Mouse (Mus musculus) heart, embryonic 16.5 days (tissue): ENCODE measurements around the gene Rimbp3. TPM values are rescaled to one million over a fixed set of nuclear protein-coding genes. Genes with fewer than 3 reads are reported as not detected.

Experiments
- ATAC-seq: fragments of 200-750 bp; cut with Nextera tagmentation; replicated peaks from 2 replicates; pipeline ENCODE4 v1.8.0; 2017; ENCODE audit warnings: moderate number of reproducible peaks; ENCODE audit not compliant: insufficient read depth, low FRiP score; ENCODE audit errors: extremely low read depth
- H3K27ac ChIP-seq: fragments of 300-500 bp; sonication (generic); 2 replicates; pipeline ENCODE4 v1.5.1; 2014; ENCODE audit warnings: mild to moderate bottlenecking, low read length, control low read depth, moderate library complexity
- H3K27me3 ChIP-seq: fragments of 300-500 bp; sonication (generic); 2 replicates; pipeline ENCODE4 v1.6.1; 2014; ENCODE audit warnings: low read length, mixed read lengths; ENCODE audit not compliant: control insufficient read depth, insufficient read depth
- H3K36me3 ChIP-seq: fragments of 300-500 bp; sonication (generic); 2 replicates; pipeline ENCODE4 v1.6.1; 2014; ENCODE audit not compliant: control insufficient read depth, insufficient read depth
- H3K4me1 ChIP-seq: fragments of 300-500 bp; sonication (generic); 2 replicates; pipeline ENCODE4 v1.6.1; 2014; ENCODE audit warnings: low read length, mixed read lengths; ENCODE audit not compliant: control insufficient read depth, insufficient read depth
- H3K4me2 ChIP-seq: fragments of 300-500 bp; sonication (generic); 2 replicates; pipeline ENCODE4 v1.6.1; 2014; ENCODE audit warnings: low read depth, mild to moderate bottlenecking, control low read depth, low read length
- H3K4me3 ChIP-seq: fragments of 300-500 bp; sonication (generic); 2 replicates; pipeline ENCODE4 v1.5.1; 2014; ENCODE audit warnings: mild to moderate bottlenecking, control low read depth, low read length
- H3K9ac ChIP-seq: fragments of 300-500 bp; sonication (generic); 2 replicates; pipeline ENCODE4 v1.6.1; 2014; ENCODE audit warnings: low read length, control low read depth
- H3K9me3 ChIP-seq: fragments of 300-500 bp; sonication (generic); replicated peaks from 2 replicates; pipeline ENCODE4 v1.6.1; 2016; ENCODE audit warnings: low read length; ENCODE audit not compliant: control insufficient read depth
- WGBS: fragments of 180-500 bp; shearing (Covaris S2); extraction: QIAGEN DNeasy Blood & Tissue Kit; methylation state at CpG from one replicate; pipeline ENCODE4 v1.1.7; 2014; 5-methylcytosine and 5-hydroxymethylcytosine counted together
- polyA plus RNA-seq: library from polyadenylated mRNA; unstranded; fragments of >200 nt; fragmentation: Nextera tagmentation; extraction: Ambion mirVana; gene quantifications from 2 replicates; pipeline ENCODE4 v1.2.1, GENCODE M21; 2015

The Rimbp3 gene
- polyA plus RNA-seq, 1 experiment from 2014 or later: 0.34 TPM

- peak; percentile 96 for ATAC-seq
- peak within 1 kb of the TSS; percentile 92 for H3K4me3 ChIP-seq
- peak within 1 kb of the TSS; percentile 95 for H3K4me2 ChIP-seq
- H3K4me1 ChIP-seq: peaks cover 39% of the 10 kb centered on the region
- peak within 1 kb of the TSS; percentile 97 for H3K9ac ChIP-seq
- H3K9me3 ChIP-seq: peaks cover 4% of the 10 kb centered on the region; the same call in 1 of the 2 replicates
- H3K36me3 ChIP-seq: no peaks in the 10 kb centered on the region
- H3K27ac ChIP-seq: peak within 1 kb of the TSS; percentile 91
- H3K27me3 ChIP-seq: no peaks in the 10 kb centered on the region
- 3% methylated on average over 59 of the region's 59 CpGs for WGBS
Measured at GRCm38 (mm10) chr16:17232794-17233701, 24.6 kb downstream of the Rimbp3 start, which contains the start of gene Hic2. TSS of gene Hic2 (plus strand) at chr16:17233572.

GRCm38 (mm10) chr16:17233702-17234498, 25.5 kb downstream of the Rimbp3 start:
- Histone ChIP-seq H3K9me3 (peaks cover 4% of the 10 kb centered on the region; the same call in 1 of the 2 replicates), H3K36me3 (no peaks in the 10 kb centered on the region), H3K4me1 (peaks cover 48% of the 10 kb centered on the region), H3K4me2 (peak overlapping the region; percentile 95), H3K4me3 (peak overlapping the region; percentile 92), H3K27ac (peak overlapping the region; percentile 91), H3K27me3 (no peaks in the 10 kb centered on the region), H3K9ac (peak overlapping the region; percentile 97)
- under 1% methylated on average over 61 of the region's 62 CpGs for WGBS
- peak; percentile 34 for ATAC-seq

GRCm38 (mm10) chr16:17234499-17234895, 26.1 kb downstream of the Rimbp3 start:
- Histone ChIP-seq H3K9me3 (peaks cover 4% of the 10 kb centered on the region; the same call in 1 of the 2 replicates), H3K27me3 (no peaks in the 10 kb centered on the region), H3K4me1 (peaks cover 54% of the 10 kb centered on the region), H3K36me3 (no peaks in the 10 kb centered on the region), H3K4me2 (peak overlapping the region; percentile 95), H3K9ac (peak overlapping the region; percentile 97), H3K4me3 (peak overlapping the region; percentile 92), H3K27ac (peak overlapping the region; percentile 91)
- ATAC-seq: no peak
- WGBS: 2% methylated on average over 12 of the region's 12 CpGs

- H3K36me3 ChIP-seq: no peaks in the 10 kb centered on the region
- H3K9me3 ChIP-seq: no peaks in the 10 kb centered on the region
- no peak for ATAC-seq
- H3K27me3 ChIP-seq: no peaks in the 10 kb centered on the region
- H3K4me3 ChIP-seq: peak overlapping the region; percentile 92
- H3K4me2 ChIP-seq: peak overlapping the region; percentile 95
- H3K27ac ChIP-seq: peak overlapping the region; percentile 91
- 15% methylated on average over 9 of the region's 9 CpGs for WGBS
- peak overlapping the region; percentile 97 for H3K9ac ChIP-seq
- peaks cover 60% of the 10 kb centered on the region for H3K4me1 ChIP-seq
Measured at GRCm38 (mm10) chr16:17234916-17235665, 26.7 kb downstream of the Rimbp3 start.

- peak; percentile 2; the same call in 1 of the 2 replicates for ATAC-seq
- Histone ChIP-seq H3K9me3 (no peaks in the 10 kb centered on the region), H3K9ac (no peak overlapping the region), H3K4me3 (no peak overlapping the region; the same call in 1 of the 2 replicates), H3K4me2 (peak overlapping the region; percentile 47), H3K27me3 (no peaks in the 10 kb centered on the region), H3K27ac (peak overlapping the region; percentile 79), H3K4me1 (peaks cover 67% of the 10 kb centered on the region), H3K36me3 (no peaks in the 10 kb centered on the region)
- WGBS: 26% methylated on average over 3 of the region's 3 CpGs
Measured at GRCm38 (mm10) chr16:17237634-17238033, 29.2 kb downstream of the Rimbp3 start.

- ATAC-seq: no peak
- Histone ChIP-seq H3K27ac (no peak overlapping the region), H3K4me2 (no peak overlapping the region), H3K4me3 (no peak overlapping the region), H3K9ac (0 out of 2 replicates have a peak overlapping the region, but pooled peaks have one; percentile 9), H3K36me3 (no peaks in the 10 kb centered on the region), H3K4me1 (peaks cover 73% of the 10 kb centered on the region), H3K9me3 (no peaks in the 10 kb centered on the region), H3K27me3 (no peaks in the 10 kb centered on the region)
- WGBS: 51% methylated on average over 2 of the region's 2 CpGs
Measured at GRCm38 (mm10) chr16:17239409-17239808, 31.0 kb downstream of the Rimbp3 start.

GRCm38 (mm10) chr16:17243731-17244130, 35.3 kb downstream of the Rimbp3 start:
- H3K9me3 ChIP-seq: no peaks in the 10 kb centered on the region
- no peak overlapping the region for H3K4me3 ChIP-seq
- H3K27ac ChIP-seq: no peak overlapping the region
- no peaks in the 10 kb centered on the region for H3K36me3 ChIP-seq
- no peaks in the 10 kb centered on the region for H3K27me3 ChIP-seq
- ATAC-seq: no peak
- H3K4me1 ChIP-seq: peaks cover 48% of the 10 kb centered on the region
- H3K9ac ChIP-seq: no peak overlapping the region
- no peak overlapping the region for H3K4me2 ChIP-seq
- WGBS: 26% methylated on average over 1 of the region's 1 CpGs

- Histone ChIP-seq H3K9ac (no peak overlapping the region), H3K9me3 (no peaks in the 10 kb centered on the region), H3K4me3 (no peak overlapping the region), H3K36me3 (no peaks in the 10 kb centered on the region), H3K27ac (no peak overlapping the region), H3K27me3 (no peaks in the 10 kb centered on the region), H3K4me2 (no peak overlapping the region), H3K4me1 (peaks cover 47% of the 10 kb centered on the region)
- ATAC-seq: no peak
- WGBS: 90% methylated on average over 1 of the region's 1 CpGs
Measured at GRCm38 (mm10) chr16:17244996-17245395, 36.6 kb downstream of the Rimbp3 start.
